Mouse (Mus musculus): Measurements from ENCODE around the gene Yod1. TPM values are rescaled to one million over a fixed set of nuclear protein-coding genes. Genes with fewer than 3 reads are reported as not detected.
A peak's percentile ranks its signal among the peaks of the same experiment; 100 is the strongest.

Gene Yod1
- polyA plus RNA-seq, 1 experiment, result 1.5 TPM

GRCm38 (mm10) chr1:130769925-130770324 is 52.8 kb downstream of the Yod1 start:
- no peak overlapping the region for H3K27ac ChIP-seq (ENCODE audit: insufficient read depth, low read depth, low read length)
- H3K36me3 ChIP-seq (ENCODE audit: control insufficient read depth, insufficient read depth, low read length), result no peaks in the 10 kb centered on the region
- no peaks in the 10 kb centered on the region for H3K27me3 ChIP-seq (ENCODE audit: control insufficient read depth, insufficient read depth, low read length)
- WGBS, result 88% methylated on average over 2 of the region's 2 CpGs
- TF ChIP-seq POLR2A (IDR thresholded peaks at IDR 0.05; ENCODE audit: low read depth, low read length) (no peak), CTCF (IDR thresholded peaks at IDR 0.05; ENCODE audit: extremely low read depth, insufficient read length, insufficient replicate concordance, low read depth, low read length) (no peak)
- no peak overlapping the region for H3K4me3 ChIP-seq (ENCODE audit: low read depth, low read length)
- H3K4me1 ChIP-seq (ENCODE audit: control insufficient read depth, insufficient read depth, insufficient read length, low read length), result peaks cover 22% of the 10 kb centered on the region; the same call in 1 of the 2 replicates

- Histone ChIP-seq H3K27me3 (ENCODE audit: control insufficient read depth, insufficient read depth, low read length) (no peaks in the 10 kb centered on the region), H3K27ac (ENCODE audit: insufficient read depth, low read depth, low read length) (0 out of 2 replicates have a peak overlapping the region, but pooled peaks have one; percentile 30), H3K4me1 (ENCODE audit: control insufficient read depth, insufficient read depth, insufficient read length, low read length) (peaks cover 22% of the 10 kb centered on the region; the same call in 1 of the 2 replicates), H3K36me3 (ENCODE audit: control insufficient read depth, insufficient read depth, low read length) (no peaks in the 10 kb centered on the region), H3K4me3 (ENCODE audit: low read depth, low read length) (no peak overlapping the region)
- 51% methylated on average over 4 of the region's 4 CpGs for WGBS
- TF ChIP-seq POLR2A (IDR thresholded peaks at IDR 0.05; ENCODE audit: low read depth, low read length) (no peak), CTCF (IDR thresholded peaks at IDR 0.05; ENCODE audit: extremely low read depth, insufficient read length, insufficient replicate concordance, low read depth, low read length) (no peak)
Measured at GRCm38 (mm10) chr1:130770487-130770886, 53.4 kb downstream of the Yod1 start.

- H3K4me3 ChIP-seq (ENCODE audit: low read depth, low read length), result no peak overlapping the region
- H3K27me3 ChIP-seq (ENCODE audit: control insufficient read depth, insufficient read depth, low read length), result no peaks in the 10 kb centered on the region
- H3K4me1 ChIP-seq (ENCODE audit: control insufficient read depth, insufficient read depth, insufficient read length, low read length), result peaks cover 18% of the 10 kb centered on the region; the same call in 1 of the 2 replicates
- no peaks in the 10 kb centered on the region for H3K36me3 ChIP-seq (ENCODE audit: control insufficient read depth, insufficient read depth, low read length)
- H3K27ac ChIP-seq (ENCODE audit: insufficient read depth, low read depth, low read length), result 0 out of 2 replicates have a peak overlapping the region, but pooled peaks have one; percentile 30
- TF ChIP-seq POLR2A (IDR thresholded peaks at IDR 0.05; ENCODE audit: low read depth, low read length) (no peak), CTCF (IDR thresholded peaks at IDR 0.05; ENCODE audit: extremely low read depth, insufficient read length, insufficient replicate concordance, low read depth, low read length) (no peak)
- WGBS, result 69% methylated on average over 3 of the region's 3 CpGs
Measured at GRCm38 (mm10) chr1:130770981-130771494, 53.9 kb downstream of the Yod1 start.

Other genes starting within 250 kb of the Yod1 start
- not detected in 2 replicates for gene Zp3r, start 87.7 kb upstream of the Yod1 start, polyA plus RNA-seq (2012; rRNA removed)
- gene C4bp, start 55.7 kb upstream of the Yod1 start, polyA plus RNA-seq (2012; rRNA removed), result 0.22 and 1.1 TPM in 2 replicates
- gene Gm29427, start 1.5 kb upstream of the Yod1 start, polyA plus RNA-seq (2012; rRNA removed), result not detected in 2 replicates
- 4.2 and 9.6 TPM in 2 replicates for gene Pfkfb2, start 11.9 kb downstream of the Yod1 start, polyA plus RNA-seq (2012; rRNA removed)
- gene AA986860, start 14.6 kb downstream of the Yod1 start, polyA plus RNA-seq (2012; rRNA removed), result 15.1 and 64.1 TPM in 2 replicates
- 0.74 and 1.6 TPM in 2 replicates for gene Fcamr, start 83.6 kb downstream of the Yod1 start, polyA plus RNA-seq (2012; rRNA removed)
- 747 and 1,110 TPM in 2 replicates for gene Pigr, start 109.4 kb downstream of the Yod1 start, polyA plus RNA-seq (2012; rRNA removed)
- 10.4 and 10.7 TPM in 2 replicates for gene Fcmr, start 148.3 kb downstream of the Yod1 start, polyA plus RNA-seq (2012; rRNA removed)
- gene Il24, start 170.1 kb downstream of the Yod1 start, polyA plus RNA-seq (2012; rRNA removed), result not detected in 2 replicates
- not detected in 2 replicates for gene Il20, start 194.1 kb downstream of the Yod1 start, polyA plus RNA-seq (2012; rRNA removed)
- gene Il19, start 222.8 kb downstream of the Yod1 start, polyA plus RNA-seq (2012; rRNA removed), result not detected in 2 replicates